Mouse (Mus musculus) duodenum, adult 2 months (tissue): ENCODE data around the gene Prss58. TPM values are rescaled to one million over a fixed set of nuclear protein-coding genes. Genes with fewer than 3 reads are reported as not detected.

Experiments
- polyA plus RNA-seq: library from polyadenylated mRNA; depleted of rRNA; stranded (reverse); fragments of >200 nt; gene quantifications from 2 replicates; pipeline ENCODE4 v1.2.3, GENCODE M21; 2012; ENCODE audit warnings: low replicate concordance; rRNA removed

The Prss58 gene
- polyA plus RNA-seq = not detected in 2 replicates

DNA sequence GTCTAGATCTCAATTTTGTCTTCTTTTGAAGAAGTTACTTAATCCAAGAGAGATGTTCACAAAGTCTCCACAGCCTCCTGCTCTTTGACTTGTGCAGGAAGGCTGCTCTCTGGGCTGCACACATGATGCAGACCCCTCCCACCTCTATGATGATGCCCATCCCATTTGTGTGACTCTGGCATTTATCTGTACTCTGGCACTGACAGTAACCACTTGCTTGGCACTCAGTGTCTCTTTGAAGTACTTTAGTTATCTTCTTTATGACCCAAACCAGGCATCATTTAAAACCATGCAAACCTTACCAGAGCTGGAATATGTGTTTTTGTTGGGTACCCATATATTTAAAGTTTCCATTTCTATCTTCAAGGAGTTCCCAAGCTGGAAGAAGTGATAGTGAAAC is at the start of gene Prss58:
Gene Prss58, minus strand, starts transcription at position 101 of the 400 bp plus-strand sequence.

DNA sequence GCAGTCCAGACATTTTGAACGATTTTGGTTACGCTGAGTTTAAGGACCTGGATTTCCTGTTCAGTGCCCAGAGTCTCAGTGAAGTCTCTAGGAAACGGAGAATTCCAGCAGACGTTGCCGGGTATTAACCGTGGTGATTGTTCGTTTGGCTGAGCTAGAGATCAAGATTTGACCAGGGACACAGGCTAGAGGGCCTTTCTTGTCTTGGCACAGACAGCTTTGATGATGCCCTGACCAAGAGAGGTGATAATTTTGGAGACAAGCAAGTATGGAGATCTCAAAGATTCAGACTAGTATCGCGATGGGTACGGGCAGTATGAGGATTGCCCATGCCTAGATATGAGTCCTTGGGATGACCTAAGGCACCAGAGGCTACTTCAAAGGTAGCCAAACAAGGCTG is 40.3 kb upstream of the Prss58 start, which contains the start of gene 1700074P13Rik:
Gene 1700074P13Rik, minus strand, starts transcription at position 101 of the 400 bp plus-strand sequence.

DNA sequence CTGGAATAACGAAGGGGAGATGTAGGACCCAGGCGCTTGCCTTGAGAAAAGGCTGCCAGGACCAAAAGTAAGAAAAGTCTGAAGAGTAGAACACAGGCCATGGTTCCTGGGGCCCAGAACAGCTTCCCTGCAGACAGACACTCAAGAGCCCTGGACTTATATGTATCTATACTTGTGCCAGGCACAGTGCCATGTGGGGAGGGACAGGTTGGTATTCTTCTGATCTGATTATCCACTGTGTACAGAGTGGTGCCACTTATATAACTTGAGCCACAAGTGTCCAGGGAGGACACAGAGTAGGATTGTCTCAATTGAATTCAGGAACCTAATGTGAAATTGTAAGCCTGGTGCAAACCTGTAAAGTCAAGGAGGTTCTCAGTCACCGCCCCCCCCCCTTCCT is 12.8 kb downstream of the Prss58 start, which contains the start of gene Moxd2:
Gene Moxd2, minus strand, starts transcription at position 101 of the 400 bp plus-strand sequence.

Other genes with a start within 250 kb of the Prss58 start
- not detected in 2 replicates for gene Moxd2, start 12.9 kb downstream of the Prss58 start, polyA plus RNA-seq
- not detected in 2 replicates for gene 1700074P13Rik, start 40.2 kb upstream of the Prss58 start, polyA plus RNA-seq
- gene Gm4744, start 51.5 kb upstream of the Prss58 start, polyA plus RNA-seq = not detected in 2 replicates
- 0.36 TPM in 1 of 2 replicates, not detected in the other for gene 1810009J06Rik, start 64.4 kb upstream of the Prss58 start, polyA plus RNA-seq
- not detected in 2 replicates for gene Gm2663, start 99.1 kb upstream of the Prss58 start, polyA plus RNA-seq
- gene 2210010C04Rik, start 135.1 kb upstream of the Prss58 start, polyA plus RNA-seq = 2.3 and 1,069 TPM in 2 replicates